Mouse (Mus musculus) inflammation-experienced regulatory T-cells, adult 6 months (primary cell): ENCODE results near the gene Ankrd34a. TPM values are rescaled to one million over a fixed set of nuclear protein-coding genes. Genes with fewer than 3 reads are reported as not detected.
A peak's percentile ranks its signal among the peaks of the same experiment; 100 is the strongest.

Experiments used
- ATAC-seq: one replicate; pipeline ENCODE4 v1.8.0; 2017
- polyA plus RNA-seq, 3 experiments: library from polyadenylated mRNA; unstranded; fragments of 100-300 nt; shearing (Covaris generic); gene quantifications; one replicate each; pipeline ENCODE4 v1.2.1; 2017

The Ankrd34a gene
- polyA plus RNA-seq, 3 experiments from 2014 or later = 0.17 TPM; not detected in 2

DNA sequence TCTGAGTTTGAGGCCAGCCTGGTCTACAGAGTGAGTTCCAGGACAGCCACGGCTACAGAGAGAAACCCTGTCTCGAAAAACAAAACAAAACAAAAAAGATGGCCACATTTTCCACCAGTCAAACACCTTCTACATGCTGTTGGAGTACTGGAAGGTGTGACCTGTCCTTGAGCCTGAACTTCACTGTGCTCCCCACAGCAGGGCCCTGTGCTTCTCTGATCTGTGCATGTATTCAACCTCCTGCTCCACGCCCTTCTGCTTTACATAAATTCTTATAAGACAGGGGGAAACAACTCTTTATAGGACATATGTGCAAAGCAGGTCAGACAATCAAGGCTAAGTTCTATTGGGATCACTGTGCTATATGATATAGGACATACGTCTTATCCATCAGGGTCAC is 26.8 kb downstream of the Ankrd34a start:
- ATAC-seq = no peak

DNA sequence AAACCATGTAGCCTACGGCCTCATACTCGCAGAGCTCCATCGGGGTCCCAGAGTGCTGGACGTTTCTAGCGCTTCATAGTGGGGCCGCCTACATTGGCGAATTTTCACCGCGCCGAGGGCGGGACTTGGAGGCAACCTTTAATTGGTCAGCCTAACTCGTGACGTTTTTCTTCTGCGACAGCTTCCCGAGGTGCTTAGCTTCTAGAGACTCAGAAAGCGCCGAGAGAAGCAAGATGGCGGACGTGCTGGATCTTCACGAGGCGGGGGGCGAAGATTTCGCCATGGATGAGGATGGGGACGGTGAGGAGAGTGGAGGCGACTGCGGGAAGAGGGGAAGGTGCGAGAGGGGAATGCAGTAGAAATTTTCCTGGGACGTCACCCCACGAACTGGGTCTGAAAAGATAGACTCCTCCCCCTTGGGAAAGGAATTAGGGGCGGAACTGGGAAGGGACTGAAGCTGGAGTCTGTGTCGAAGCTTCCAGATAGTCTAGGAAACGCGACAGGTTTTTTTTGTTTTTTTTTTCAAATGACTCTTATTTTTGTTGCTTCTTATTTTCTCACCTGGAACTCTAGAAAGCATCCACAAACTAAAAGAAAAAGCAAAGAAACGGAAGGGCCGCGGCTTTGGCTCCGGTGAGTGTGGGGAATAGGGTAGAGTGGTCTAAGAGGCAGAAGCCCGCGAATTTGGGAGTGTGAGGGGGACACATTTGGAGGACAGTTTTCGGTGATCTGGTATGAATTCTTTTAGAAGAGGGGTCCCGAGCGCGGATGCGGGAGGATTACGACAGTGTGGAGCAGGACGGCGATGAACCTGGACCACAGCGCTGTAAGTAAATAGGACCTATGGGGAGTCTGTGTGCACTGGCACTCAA is 33.5 kb downstream of the Ankrd34a start, which contains the start of gene Rbm8a:
Gene Rbm8a (plus strand): TSS at position 205 of the 872 bp plus-strand sequence.
- peak; percentile 98 for ATAC-seq

DNA sequence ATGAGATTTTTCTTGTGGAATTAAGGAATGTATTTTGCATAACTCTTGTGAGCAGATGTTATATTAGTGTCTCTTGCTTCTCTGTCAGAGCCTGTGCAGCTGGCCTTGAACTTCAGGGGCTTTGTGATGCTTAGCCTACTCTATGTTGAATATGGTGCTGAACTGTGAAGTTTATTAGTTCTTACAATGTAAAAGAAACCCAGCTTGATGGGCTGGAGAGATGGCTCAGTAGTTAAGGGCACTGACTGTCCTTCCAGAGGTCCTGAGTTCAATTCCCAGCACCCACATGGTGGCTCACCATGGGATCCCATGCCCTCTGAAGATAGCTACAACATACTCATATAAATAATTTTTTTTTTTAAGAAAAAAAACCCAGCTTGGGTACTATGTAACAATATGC is 35.6 kb downstream of the Ankrd34a start:
- ATAC-seq = no peak

DNA sequence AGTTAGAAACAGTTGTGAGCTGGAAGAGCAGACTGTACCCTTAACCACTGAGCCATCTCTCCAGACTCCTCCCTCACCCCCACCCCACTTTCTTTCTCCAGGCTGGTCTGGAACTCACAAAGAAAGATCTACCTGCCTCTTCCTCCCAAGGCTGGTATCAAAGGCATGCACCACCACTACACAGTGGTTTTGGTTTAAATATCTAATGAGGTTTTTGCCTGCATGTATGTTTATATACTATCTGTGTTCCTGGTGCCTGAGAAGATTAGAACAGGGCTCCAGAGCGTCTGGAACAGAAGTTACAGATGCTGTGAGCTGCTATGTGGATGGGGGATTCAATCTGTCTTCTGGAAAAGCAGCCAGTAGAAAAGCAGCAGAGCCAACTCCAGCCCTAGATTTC is 37.6 kb downstream of the Ankrd34a start:
- no peak for ATAC-seq

DNA sequence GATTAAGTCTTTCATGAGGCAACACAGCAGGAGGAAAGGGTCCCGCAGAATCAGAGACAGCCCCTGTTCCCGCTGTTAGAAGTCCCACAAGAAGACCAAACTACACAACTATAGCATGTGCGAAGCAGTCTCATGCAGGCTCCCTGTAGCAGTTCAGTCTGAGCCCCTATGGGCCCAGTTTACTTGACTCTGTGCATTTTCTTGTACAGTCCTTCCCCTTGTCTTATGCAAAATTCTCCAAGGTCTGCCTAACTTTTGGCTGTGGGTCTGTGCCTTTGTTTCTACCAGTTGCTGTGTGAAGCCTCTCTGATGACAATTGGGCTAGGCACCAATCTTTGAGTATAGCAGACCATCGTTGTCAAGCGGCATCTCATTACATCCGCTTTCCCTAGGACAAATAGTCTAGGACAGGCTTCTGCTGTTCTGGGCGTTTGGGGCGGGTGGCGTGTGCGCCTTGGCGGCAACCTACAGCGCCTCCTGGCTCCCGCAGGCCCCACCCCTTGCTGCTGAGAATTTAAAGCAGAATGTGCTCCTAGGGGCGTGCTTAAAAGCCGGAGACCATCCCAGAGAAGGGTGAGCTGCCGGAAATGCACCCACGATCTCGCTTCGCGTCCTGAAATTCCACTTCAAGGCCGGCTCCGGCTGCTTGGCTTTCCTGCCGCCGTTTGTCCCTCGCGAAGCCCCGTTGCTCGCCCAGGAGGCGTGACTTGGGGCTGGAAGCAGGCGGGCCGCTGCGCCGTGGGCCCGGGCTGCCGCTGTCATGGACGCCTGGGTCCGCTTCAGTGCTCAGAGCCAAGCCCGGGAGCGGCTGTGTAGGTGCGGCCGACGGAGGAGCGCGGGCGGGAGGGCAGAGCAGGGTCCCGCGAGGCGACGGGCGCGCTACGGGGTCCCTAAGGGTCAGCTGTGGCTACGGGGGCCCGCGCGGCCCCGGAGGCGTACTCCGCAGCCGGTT is 38.8 kb downstream of the Ankrd34a start, which contains the start of the genes Pex11b and Gm42957:
Gene Pex11b (plus strand): TSS at position 449 of the 952 bp plus-strand sequence.
Gene Gm42957 (plus strand): TSS at position 547 of the 952 bp plus-strand sequence.
- ATAC-seq = peak; percentile 87

DNA sequence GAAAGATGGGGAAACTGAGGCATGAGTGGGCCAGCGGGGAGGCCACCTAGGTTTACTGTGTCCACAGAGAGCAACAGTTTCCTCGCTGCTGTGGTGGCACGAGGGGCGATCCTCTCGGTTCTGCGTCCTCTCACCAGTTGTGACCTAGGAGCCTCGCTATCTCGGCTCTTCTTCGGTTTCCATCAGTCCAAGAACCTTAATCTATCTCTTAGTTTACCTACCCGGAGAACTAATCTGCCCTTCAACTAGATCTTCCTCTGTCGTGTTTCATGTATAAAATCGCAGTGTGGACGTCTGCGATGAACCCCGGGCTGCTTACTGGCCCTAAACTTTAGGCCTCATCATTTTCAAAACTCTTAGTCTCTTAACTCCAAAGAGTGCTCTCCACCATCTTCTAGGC is 39.5 kb downstream of the Ankrd34a start:
- no peak for ATAC-seq

DNA sequence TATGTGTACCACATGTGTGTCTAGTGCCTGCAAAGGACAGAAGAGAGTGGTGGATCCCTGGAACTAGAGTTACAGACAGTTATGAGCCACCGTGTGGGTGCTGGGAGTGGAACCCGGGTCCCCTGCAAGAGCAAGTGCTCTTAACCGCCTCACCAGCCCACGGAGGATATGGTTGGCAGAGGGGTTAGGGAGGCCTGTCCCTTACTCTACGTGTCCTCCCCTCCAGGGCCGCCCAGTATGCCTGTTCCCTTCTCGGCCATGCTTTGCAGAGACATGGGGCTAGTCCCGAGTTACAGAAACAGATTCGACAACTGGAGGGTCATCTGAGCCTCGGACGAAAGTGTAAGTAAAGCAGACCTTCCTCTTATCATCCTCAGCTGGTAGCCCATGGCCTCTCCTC is 40.0 kb downstream of the Ankrd34a start:
- no peak for ATAC-seq

DNA sequence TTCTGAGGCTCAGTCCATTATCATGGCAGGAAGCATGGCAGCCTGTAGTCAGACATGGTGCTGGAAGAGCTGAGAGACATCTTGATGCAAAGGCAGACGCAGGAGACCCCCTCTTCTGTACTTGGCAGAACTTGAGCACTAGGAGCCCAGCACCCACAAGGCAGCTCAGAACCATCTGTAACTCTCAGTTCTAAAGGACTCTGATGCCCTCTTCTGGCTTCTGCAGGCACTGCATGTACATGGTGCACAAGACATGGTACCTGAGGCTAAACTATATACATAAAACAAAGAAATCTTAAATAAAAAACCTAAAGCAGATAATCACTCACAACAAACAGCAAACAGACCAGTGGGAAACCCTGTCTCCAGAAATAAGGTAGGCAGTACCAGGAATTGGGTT is 42.8 kb downstream of the Ankrd34a start:
- ATAC-seq = peak; percentile 30

DNA sequence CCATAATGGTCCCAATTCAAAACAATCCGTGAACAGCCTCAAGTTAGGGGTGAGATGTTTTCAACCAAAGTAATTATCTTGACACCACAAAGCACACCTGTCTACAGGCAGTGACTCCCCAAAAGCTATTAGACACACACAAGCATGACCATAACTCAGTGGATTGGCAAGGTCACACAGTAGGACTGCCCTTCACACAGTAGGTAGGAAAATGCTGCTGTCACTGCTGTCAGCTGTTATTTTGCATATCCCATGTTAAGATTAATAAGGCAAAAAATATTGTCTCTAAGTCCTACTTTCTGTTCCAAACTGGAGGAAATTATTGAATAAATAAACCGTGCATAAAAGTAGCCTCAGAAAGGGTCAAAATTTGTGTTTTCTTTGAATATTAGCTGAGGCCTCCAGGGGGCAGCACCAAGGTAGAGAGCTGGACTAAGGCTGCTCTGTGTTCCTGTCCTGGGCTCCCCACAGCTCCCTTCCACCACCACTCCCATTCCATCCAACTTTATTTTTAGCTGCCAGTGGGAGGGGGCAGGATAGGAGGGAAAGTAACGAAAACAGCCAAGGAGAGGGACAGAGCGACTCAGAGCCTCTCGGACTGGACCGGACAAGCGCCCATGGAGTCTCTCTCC is 48.7 kb downstream of the Ankrd34a start, which contains the start of gene Itga10:
Gene Itga10 (plus strand): TSS at position 567 of the 632 bp plus-strand sequence.
- ATAC-seq = no peak

DNA sequence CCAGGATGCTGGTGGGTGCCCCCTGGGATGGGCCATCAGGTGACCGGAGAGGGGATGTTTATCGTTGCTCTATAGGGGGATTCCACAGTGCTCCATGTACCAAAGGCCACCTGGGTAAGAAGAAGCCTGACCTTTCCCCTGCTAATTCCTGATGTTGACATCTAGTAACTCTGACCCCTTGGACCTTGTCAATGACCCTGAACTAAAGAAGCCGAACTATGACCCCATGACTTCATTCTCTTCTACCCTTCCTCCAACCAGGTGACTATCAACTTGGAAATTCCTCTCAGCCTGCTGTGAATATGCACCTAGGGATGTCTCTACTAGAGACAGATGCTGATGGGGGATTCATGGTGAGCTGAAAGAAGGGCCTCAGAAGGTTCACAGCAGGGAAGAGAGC is 50.9 kb downstream of the Ankrd34a start:
- no peak for ATAC-seq

Other genes starting within 250 kb of the Ankrd34a start
- gene BC107364, start 144.3 kb upstream of the Ankrd34a start, polyA plus RNA-seq = not detected
- not detected for gene Hfe2, start 71.5 kb upstream of the Ankrd34a start, polyA plus RNA-seq
- gene Txnip, start 38.7 kb upstream of the Ankrd34a start, polyA plus RNA-seq = 100 to 1,000 TPM; 160 to 366 (median 354) TPM
- 1 to 10 TPM in 1 of 3 experiments, not detected in 2; 2.1 TPM for gene Gm16253, start 19.7 kb upstream of the Ankrd34a start, polyA plus RNA-seq
- gene Polr3gl, start 2.5 kb upstream of the Ankrd34a start, polyA plus RNA-seq = 10 to 100 TPM; 26.9 to 48.9 (median 33.8) TPM
- gene Lix1l, start 4.5 kb downstream of the Ankrd34a start, polyA plus RNA-seq = under 1 TPM; 0.34 to 0.61 (median 0.43) TPM
- 100 to 1,000 TPM; 102 to 149 (median 134) TPM for gene Rbm8a, start 33.3 kb downstream of the Ankrd34a start, polyA plus RNA-seq
- gene Pex11b, start 38.7 kb downstream of the Ankrd34a start, polyA plus RNA-seq = 10 to 100 TPM; 45.8 to 63.4 (median 54.9) TPM
- under 1 TPM in 1 of 3 experiments, not detected in 2; 0.10 TPM for gene Gm42957, start 38.8 kb downstream of the Ankrd34a start, polyA plus RNA-seq
- gene Itga10, start 48.9 kb downstream of the Ankrd34a start, polyA plus RNA-seq = not detected
- gene Ankrd35, start 73.5 kb downstream of the Ankrd34a start, polyA plus RNA-seq = under 1 TPM in 2 of 3 experiments, not detected in 1; 0.53 to 0.97 TPM
- gene Pias3, start 99.7 kb downstream of the Ankrd34a start, polyA plus RNA-seq = 10 to 100 TPM; 34.3 to 65.5 (median 46.6) TPM
- gene Nudt17, start 111.9 kb downstream of the Ankrd34a start, polyA plus RNA-seq = 1 to 10 TPM in 2 of 3 experiments, under 1 TPM in 1; 0.86 to 2.5 (median 1.3) TPM
- 10 to 100 TPM; 61.8 to 74.4 (median 63.7) TPM for gene Polr3c, start 131.0 kb downstream of the Ankrd34a start, polyA plus RNA-seq
- 10 to 100 TPM; 44.6 to 73.7 (median 47.3) TPM for gene Rnf115, start 131.0 kb downstream of the Ankrd34a start, polyA plus RNA-seq
- gene Pdzk1, start 232.6 kb downstream of the Ankrd34a start, polyA plus RNA-seq = under 1 TPM in 1 of 3 experiments, not detected in 2; 0.94 TPM
- 10 to 100 TPM; 50.8 to 77.5 (median 75.0) TPM for gene Cd160, start 232.7 kb downstream of the Ankrd34a start, polyA plus RNA-seq